Mouse (Mus musculus): ENCODE measurements around the gene Ddx20.
"Not testable (repeated sequence)": the region's sequence is repeated elsewhere in the genome, so short reads cannot be mapped to it uniquely, and the experiment has no call there.

Gene Ddx20

GRCm38 (mm10) chr3:105704031-105705008, 16.9 kb upstream of the Ddx20 start, which contains the start of gene Inka2:
Gene Inka2, plus strand, starts transcription at chr3:105704599.
- peak; percentile 83 for DNase-seq

- no peak for DNase-seq
Measured at GRCm38 (mm10) chr3:105703571-105703970, 16.2 kb upstream of the Ddx20 start.

DNA sequence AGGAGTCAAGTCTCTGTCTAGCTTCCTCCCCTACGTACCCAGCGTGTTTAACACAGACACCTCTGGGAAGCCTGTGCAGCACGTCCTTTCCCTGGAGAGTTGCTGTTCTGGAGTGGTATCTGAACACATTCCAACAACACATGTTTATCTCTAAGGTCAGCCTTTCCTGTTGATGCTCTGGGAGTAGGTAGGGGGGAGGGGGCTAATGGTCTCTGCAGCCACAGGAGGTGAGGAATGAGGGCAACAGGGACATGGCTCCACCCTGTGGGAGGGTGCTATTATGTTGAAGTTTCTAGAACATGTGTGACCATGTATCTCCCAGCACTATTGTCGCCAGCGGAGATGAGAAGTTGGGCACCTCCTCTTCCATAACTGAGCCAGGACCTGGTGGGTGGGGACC, 14.0 kb upstream of the Ddx20 start:
- no peak for DNase-seq

DNA sequence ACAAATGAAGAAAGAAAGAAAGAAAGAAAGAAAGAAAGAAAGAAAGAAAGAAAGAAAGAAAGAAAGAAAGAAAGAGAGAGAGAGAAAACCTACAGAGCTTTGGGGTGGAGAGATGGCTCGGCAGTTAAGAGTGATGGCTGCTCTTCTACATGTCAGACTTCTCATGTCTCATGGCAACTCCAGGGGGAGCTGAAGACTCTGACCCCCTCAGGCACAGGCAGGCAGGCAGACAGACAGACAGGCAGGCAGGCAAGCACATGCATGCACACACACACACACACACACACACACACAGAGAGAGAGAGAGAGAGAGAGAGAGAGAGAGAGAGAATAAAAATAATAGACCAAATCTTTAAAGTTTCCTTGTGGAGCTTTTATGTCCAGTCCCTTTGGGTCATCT, 13.4 kb upstream of the Ddx20 start:
- DNase-seq: not testable (repeated sequence)

DNA sequence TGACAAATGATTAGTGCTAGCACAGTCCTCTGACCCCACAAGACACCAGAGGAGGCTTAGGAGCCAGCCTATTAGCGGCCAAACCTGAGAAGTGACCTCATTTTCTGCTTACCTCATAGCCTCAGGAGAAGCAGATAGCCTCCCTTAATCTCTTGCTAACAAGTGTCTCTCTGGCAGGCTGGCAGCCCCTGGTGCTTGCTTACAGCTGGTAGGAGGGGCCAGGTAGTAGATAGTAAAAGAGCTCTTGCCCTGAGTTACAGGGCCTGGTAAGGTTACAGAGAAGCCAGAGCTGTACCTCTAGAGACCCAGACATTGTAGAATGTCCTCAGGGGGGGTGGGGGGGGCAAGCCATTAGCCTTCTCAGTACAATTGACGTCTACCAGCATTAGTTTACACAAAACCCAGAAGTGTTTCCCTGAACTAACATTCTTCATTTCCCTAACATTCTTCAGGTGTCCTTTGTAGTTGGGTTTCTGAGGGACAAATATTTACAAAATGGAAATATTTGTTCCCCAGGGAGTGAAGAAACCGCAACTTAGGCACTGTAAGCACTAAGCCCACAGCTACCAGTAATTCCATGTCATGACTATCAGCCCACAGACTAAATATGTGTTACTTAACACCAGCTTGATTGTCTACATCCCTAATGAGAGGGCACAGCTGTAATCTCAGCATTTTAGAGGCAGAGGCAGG, 12.0 kb upstream of the Ddx20 start:
- no peak for DNase-seq

- peak; percentile 15 for DNase-seq
Measured at GRCm38 (mm10) chr3:105698311-105698710, 10.9 kb upstream of the Ddx20 start.

DNA sequence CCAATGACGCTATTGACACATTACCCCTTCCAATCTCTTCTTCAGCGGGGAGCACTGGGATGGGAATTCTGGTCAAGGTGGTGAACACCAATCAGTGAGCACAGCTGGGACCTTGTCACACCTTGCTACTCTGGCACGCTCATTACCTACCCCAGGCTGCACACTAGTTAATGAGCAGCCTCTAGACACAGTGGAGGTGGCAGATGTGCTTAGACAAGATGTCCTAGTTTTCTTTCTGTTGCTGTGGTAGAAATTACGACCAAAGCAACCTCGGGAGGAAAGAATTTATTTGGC, 9.7 kb upstream of the Ddx20 start:
- DNase-seq: no peak

DNA sequence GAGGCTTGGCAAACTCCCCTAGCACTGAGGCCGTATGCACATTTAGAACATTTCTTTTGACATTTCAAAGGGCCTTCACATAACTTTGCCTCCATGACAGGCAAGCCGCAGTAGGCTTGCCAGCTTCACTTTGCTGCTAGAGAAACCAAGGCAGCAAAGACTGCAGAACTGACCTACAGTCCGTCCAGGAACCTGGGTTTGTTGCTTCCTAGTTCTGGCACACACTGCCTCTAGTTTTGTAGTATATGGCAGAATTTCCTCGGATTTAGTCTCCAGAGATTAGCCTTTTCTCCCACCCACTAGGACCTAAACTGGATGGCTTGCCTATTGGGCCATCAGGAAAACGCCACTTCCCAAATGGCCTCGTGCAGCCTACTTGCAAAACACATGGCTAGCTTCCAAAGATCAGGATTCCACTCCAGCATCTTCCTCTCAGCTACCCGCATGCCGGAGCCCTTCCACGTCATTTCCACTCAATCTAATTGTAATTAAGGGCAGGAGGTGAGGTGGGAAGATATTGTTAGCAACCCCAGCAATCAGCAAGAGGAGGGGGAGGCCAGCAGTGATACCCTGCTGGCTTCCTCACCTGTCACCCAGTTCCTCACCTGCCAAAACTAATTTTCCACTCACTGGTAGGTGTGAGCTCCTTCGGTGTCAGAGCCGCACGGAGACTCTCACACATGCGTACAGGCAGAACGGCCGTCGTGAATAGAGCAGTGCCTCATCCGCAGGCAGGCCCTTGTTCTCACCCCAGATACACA, 9.2 kb upstream of the Ddx20 start:
- DNase-seq: peak; percentile 79

GRCm38 (mm10) chr3:105695476-105696386, 8.4 kb upstream of the Ddx20 start:
- DNase-seq: peak; percentile 76

- peak; percentile 36 for DNase-seq
Measured at GRCm38 (mm10) chr3:105693327-105694080, 6.1 kb upstream of the Ddx20 start.

GRCm38 (mm10) chr3:105688536-105688935, 1.2 kb upstream of the Ddx20 start:
- DNase-seq: no peak

DNA sequence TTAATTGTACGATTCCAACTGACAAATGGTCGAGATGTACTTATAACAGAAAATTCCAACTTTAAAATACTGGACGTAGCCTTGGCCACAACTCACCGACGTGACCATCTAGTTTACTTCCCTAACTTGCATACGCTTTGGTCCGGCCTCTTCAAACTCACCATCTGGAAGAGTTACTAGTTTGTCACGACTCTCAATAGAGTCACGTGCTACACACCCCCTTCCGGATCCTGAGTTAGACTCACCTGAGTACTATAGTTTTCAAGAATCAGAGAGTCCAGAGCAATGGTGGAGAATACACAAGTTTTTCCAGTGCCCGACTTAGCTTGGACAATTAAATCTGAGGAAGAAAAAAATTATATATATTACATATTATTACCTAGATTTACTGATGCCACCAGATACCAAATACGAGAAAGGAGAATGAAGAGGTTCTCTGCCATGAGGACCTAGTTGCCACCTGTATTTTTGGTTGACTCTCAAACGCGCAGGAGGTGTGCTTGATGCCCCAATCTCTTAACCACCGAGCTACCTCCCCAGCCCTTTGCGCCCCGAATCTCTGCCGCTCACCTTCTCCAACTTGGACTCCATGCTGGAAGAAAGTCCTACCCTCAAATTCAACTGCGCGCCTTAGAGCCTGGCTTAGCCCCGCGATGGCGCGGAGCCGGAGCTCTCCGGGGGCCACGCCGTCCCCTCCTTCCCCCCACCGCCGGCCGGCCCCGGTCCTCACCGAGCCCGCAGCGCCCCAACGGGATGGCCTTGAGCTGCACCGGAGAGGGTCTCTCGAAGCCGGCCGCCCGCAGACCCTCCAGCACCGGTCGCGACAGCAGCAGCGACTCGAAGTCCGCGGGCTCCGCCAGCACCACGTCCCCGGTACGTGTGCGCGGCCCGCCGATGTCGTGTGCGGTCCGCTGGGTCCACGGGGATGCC, 715 bp downstream of the Ddx20 start:
- peak; percentile 39 for DNase-seq

GRCm38 (mm10) chr3:105680346-105680745, 7.0 kb downstream of the Ddx20 start:
- no peak for DNase-seq

DNA sequence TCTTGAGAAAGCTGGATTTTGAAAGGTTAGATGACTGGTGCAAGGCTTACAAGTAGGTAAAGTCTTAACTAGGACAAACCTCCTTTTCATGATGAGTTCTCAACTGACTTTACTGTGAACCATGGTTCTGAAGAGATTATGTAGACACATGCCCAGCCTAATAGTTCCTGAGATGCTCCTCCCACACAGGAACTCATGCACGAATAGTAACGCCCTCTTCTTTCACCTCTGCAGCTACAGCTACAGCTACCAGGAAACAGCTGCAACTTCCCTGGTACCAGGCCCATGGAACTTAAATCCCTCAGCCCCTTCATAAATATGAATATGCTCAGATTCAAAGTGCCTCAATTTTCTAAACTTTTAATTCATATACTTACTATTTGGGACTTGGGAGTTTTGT, 11.4 kb downstream of the Ddx20 start:
- DNase-seq: no peak

- DNase-seq: peak; percentile 83
Measured at GRCm38 (mm10) chr3:105674595-105675218, 12.7 kb downstream of the Ddx20 start.

- DNase-seq: no peak
Measured at GRCm38 (mm10) chr3:105670801-105671200, 16.6 kb downstream of the Ddx20 start.

GRCm38 (mm10) chr3:105669776-105670175, 17.6 kb downstream of the Ddx20 start:
- no peak for DNase-seq

DNA sequence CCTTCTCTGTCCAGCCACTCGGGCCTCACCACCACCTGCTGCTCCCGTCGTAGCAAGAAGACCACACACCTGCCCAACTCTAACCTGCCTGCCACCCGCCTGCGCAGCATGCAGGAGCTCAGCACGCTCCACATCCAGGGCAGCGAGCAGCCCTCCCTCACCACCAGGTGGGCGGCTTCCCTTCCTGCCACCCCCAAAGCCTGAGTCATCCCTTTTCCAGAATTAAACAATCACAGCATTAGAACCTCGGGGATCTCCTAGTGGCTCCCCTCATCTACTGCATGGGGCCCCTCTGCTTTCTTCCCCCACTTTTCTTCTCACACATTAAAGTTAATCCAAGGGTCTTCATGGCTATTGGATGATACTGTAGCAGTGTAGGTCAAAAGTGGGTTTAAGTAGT, 19.2 kb downstream of the Ddx20 start:
- no peak for DNase-seq

- no peak for DNase-seq
Measured at GRCm38 (mm10) chr3:105666996-105667523, 20.3 kb downstream of the Ddx20 start.

Measured in cerebellum, adult 9-10 months (tissue).